Mouse (Mus musculus): ENCODE results near the gene Gm19668. TPM values are rescaled to one million over a fixed set of nuclear protein-coding genes. Genes with fewer than 3 reads are reported as not detected.
"Not testable (repeated sequence)": the region's sequence is repeated elsewhere in the genome, so short reads cannot be mapped to it uniquely, and the experiment has no call there.

Gene Gm19668
- polyA plus RNA-seq, 2 experiments: not detected

DNA sequence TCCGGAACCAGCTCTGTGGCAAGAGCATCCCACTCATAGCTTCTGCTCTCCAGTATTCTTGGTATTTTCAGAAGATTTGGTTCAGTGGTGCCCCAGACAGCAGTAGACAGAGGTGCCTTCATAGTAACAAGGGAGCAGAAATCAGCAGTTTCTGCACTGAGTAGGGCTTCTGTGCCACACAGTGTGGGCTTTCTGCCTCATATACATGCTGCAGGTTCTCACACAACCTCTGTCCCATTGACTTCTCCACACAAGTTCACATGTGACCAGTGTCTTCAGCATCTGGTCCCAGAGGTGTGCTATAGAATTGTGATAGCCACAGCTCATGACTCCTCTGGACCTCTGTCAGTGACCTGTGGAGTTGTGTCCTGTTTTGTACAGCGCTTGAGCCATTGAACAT is 10.3 kb downstream of the Gm19668 start:
- H3K27me3 ChIP-seq (ENCODE audit: control insufficient read depth, insufficient read depth, low read length): no peaks in the 10 kb centered on the region
- WGBS: 69% methylated on average over 2 of the region's 2 CpGs
- H3K4me3 ChIP-seq (replicated peaks; ENCODE audit: low read length): no peak overlapping the region
- no peak overlapping the region for H3K9ac ChIP-seq (ENCODE audit: low read depth, low read length, severe bottlenecking)
- TF ChIP-seq POLR2A (IDR thresholded peaks at IDR 0.05; ENCODE audit: borderline replicate concordance, extremely low read depth, insufficient read depth, insufficient read length): no peak
- H3K36me3 ChIP-seq (ENCODE audit: control insufficient read depth, insufficient read depth, low read length): no peaks in the 10 kb centered on the region
- no peaks in the 10 kb centered on the region for H3K9me3 ChIP-seq (ENCODE audit: control insufficient read depth, low read length)
- ATAC-seq (ENCODE audit: low FRiP score, low read depth) (no peak), DNase-seq (ENCODE audit: low spot score) (no peak)
- H3K4me2 ChIP-seq (replicated peaks; ENCODE audit: low read depth, low read length, severe bottlenecking): no peak overlapping the region
- no peaks in the 10 kb centered on the region for H3K4me1 ChIP-seq (ENCODE audit: control insufficient read depth, insufficient read depth, low read length)
- no peak overlapping the region for H3K27ac ChIP-seq (replicated peaks; ENCODE audit: low read depth, low read length)

DNA sequence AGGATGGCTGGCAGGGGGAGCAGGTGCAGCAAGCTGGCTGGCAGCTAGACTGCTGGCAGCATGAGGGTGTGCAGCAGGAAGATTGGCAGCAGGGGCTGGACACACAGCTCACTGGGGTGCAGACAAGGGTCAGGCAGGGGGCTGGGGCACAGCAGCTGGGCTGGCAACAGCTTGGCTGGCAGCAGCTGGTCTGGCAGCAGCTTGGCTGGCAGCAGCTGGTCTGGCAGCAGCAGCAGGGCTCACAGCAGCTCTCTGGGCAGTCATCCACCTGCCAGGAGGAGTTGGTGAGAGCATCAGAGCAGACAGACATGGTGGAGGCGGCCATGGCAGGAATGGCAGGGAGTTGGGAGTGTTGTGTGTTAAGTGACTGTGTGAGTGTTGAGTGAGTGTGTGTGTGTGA is 11.1 kb downstream of the Gm19668 start, which contains the start of gene Gm7137:
TSS of gene Gm7137 (minus strand) at position 325 of the 400 bp plus-strand sequence.
- WGBS: no CpG with 5 or more reads among the region's 1 CpGs
- not testable (repeated sequence) for H3K36me3 ChIP-seq (ENCODE audit: control insufficient read depth, insufficient read depth, low read length); H3K9me3 ChIP-seq (ENCODE audit: control insufficient read depth, low read length); H3K27ac ChIP-seq (replicated peaks; ENCODE audit: low read depth, low read length); DNase-seq (ENCODE audit: low spot score); H3K4me2 ChIP-seq (replicated peaks; ENCODE audit: low read depth, low read length, severe bottlenecking); H3K4me1 ChIP-seq (ENCODE audit: control insufficient read depth, insufficient read depth, low read length); ATAC-seq (ENCODE audit: low FRiP score, low read depth); H3K4me3 ChIP-seq (replicated peaks; ENCODE audit: low read length); H3K9ac ChIP-seq (ENCODE audit: low read depth, low read length, severe bottlenecking); H3K27me3 ChIP-seq (ENCODE audit: control insufficient read depth, insufficient read depth, low read length)

DNA sequence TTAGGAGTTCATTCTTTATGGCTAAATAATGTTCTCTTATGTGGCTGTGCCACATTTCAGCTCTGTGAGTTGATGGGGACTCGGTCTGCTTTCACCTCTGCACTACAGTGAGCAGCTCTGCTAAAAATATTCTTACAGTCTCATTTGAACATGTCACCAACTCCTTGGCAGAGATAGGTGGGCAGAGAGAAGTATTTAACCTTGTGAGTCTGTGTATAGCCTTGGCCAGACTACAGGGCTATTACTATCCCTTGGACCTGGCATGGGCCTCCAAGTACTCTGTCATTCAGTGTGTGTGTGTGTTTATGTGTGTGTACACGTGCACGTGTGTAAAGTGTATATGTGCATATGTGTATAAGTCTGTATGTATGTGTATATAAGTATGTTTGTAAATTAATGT is 15.5 kb downstream of the Gm19668 start:
- not testable (repeated sequence) for DNase-seq (ENCODE audit: low spot score); H3K36me3 ChIP-seq (ENCODE audit: control insufficient read depth, insufficient read depth, low read length); H3K4me3 ChIP-seq (replicated peaks; ENCODE audit: low read length); H3K27me3 ChIP-seq (ENCODE audit: control insufficient read depth, insufficient read depth, low read length); H3K4me2 ChIP-seq (replicated peaks; ENCODE audit: low read depth, low read length, severe bottlenecking); H3K9ac ChIP-seq (ENCODE audit: low read depth, low read length, severe bottlenecking); H3K4me1 ChIP-seq (ENCODE audit: control insufficient read depth, insufficient read depth, low read length); H3K27ac ChIP-seq (replicated peaks; ENCODE audit: low read depth, low read length); H3K9me3 ChIP-seq (ENCODE audit: control insufficient read depth, low read length); ATAC-seq (ENCODE audit: low FRiP score, low read depth)
- 100% methylated on average over 1 of the region's 3 CpGs for WGBS

DNA sequence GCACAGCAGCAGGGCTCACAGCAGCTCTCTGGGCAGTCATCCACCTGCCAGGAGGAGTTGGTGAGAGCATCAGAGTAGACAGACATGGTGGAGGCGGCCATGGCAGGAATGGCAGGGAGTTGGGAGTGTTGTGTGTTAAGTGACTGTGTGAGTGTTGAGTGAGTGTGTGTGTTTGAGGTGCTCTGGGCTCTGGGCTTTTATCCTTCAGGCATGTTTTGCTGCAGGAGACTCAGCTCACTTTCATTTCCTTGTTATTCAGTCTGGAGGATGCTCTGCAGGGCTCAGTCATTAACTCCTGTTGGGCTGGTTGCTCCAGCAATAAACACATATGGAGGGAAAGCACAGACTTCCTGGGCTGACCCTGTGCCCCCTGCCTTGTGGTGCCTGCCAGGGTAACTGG is 16.5 kb downstream of the Gm19668 start, which contains the start of gene Gm3250:
TSS of gene Gm3250 (minus strand) at position 101 of the 400 bp plus-strand sequence.
- H3K4me3 ChIP-seq (replicated peaks; ENCODE audit: low read length); H3K27me3 ChIP-seq (ENCODE audit: control insufficient read depth, insufficient read depth, low read length); H3K9me3 ChIP-seq (ENCODE audit: control insufficient read depth, low read length); H3K9ac ChIP-seq (ENCODE audit: low read depth, low read length, severe bottlenecking); H3K36me3 ChIP-seq (ENCODE audit: control insufficient read depth, insufficient read depth, low read length); H3K27ac ChIP-seq (replicated peaks; ENCODE audit: low read depth, low read length); DNase-seq (ENCODE audit: low spot score); H3K4me2 ChIP-seq (replicated peaks; ENCODE audit: low read depth, low read length, severe bottlenecking); H3K4me1 ChIP-seq (ENCODE audit: control insufficient read depth, insufficient read depth, low read length); ATAC-seq (ENCODE audit: low FRiP score, low read depth): not testable (repeated sequence)
- no CpG with 5 or more reads among the region's 1 CpGs for WGBS

DNA sequence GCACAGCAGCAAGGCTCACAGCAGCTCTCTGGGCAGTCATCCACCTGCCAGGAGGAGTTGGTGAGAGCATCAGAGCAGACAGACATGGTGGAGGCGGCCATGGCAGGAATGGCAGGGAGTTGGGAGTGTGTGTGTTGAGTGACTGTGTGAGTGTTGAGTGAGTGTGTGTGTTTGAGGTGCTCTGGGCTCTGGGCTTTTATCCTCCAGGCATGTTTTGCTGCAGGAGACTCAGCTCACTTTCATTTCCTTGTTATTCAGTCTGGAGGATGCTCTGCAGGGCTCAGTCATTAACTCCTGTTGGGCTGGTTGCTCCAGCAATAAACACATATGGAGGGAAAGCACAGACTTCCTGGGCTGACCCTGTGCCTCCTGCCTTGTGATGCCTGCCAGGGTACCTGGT is 22.1 kb downstream of the Gm19668 start, which contains the start of gene Gm7138:
TSS of gene Gm7138 (minus strand) at position 101 of the 400 bp plus-strand sequence.
- not testable (repeated sequence) for DNase-seq (ENCODE audit: low spot score); H3K4me1 ChIP-seq (ENCODE audit: control insufficient read depth, insufficient read depth, low read length); ATAC-seq (ENCODE audit: low FRiP score, low read depth); H3K4me3 ChIP-seq (replicated peaks; ENCODE audit: low read length); H3K36me3 ChIP-seq (ENCODE audit: control insufficient read depth, insufficient read depth, low read length); H3K9me3 ChIP-seq (ENCODE audit: control insufficient read depth, low read length); H3K9ac ChIP-seq (ENCODE audit: low read depth, low read length, severe bottlenecking); H3K4me2 ChIP-seq (replicated peaks; ENCODE audit: low read depth, low read length, severe bottlenecking); H3K27ac ChIP-seq (replicated peaks; ENCODE audit: low read depth, low read length); H3K27me3 ChIP-seq (ENCODE audit: control insufficient read depth, insufficient read depth, low read length)
- WGBS: 25% methylated on average over 1 of the region's 1 CpGs

DNA sequence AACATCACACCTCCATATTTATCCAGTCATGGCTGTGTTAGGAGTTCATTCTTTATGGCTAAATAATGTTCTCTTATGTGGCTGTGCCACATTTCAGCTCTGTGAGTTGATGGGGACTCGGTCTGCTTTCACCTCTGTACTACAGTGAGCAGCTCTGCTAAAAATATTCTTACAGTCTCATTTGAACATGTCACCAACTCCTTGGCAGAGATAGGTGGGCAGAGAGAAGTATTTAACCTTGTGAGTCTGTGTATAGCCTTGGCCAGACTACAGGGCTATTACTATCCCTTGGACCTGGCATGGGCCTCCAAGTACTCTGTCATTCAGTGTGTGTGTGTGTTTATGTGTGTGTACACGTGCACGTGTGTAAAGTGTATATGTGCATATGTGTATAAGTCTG is 26.8 kb downstream of the Gm19668 start:
- not testable (repeated sequence) for H3K4me3 ChIP-seq (replicated peaks; ENCODE audit: low read length); H3K4me2 ChIP-seq (replicated peaks; ENCODE audit: low read depth, low read length, severe bottlenecking); H3K9ac ChIP-seq (ENCODE audit: low read depth, low read length, severe bottlenecking); H3K9me3 ChIP-seq (ENCODE audit: control insufficient read depth, low read length); DNase-seq (ENCODE audit: low spot score); H3K4me1 ChIP-seq (ENCODE audit: control insufficient read depth, insufficient read depth, low read length); H3K27me3 ChIP-seq (ENCODE audit: control insufficient read depth, insufficient read depth, low read length); H3K36me3 ChIP-seq (ENCODE audit: control insufficient read depth, insufficient read depth, low read length); H3K27ac ChIP-seq (replicated peaks; ENCODE audit: low read depth, low read length); ATAC-seq (ENCODE audit: low FRiP score, low read depth)
- 86% methylated on average over 1 of the region's 3 CpGs for WGBS

DNA sequence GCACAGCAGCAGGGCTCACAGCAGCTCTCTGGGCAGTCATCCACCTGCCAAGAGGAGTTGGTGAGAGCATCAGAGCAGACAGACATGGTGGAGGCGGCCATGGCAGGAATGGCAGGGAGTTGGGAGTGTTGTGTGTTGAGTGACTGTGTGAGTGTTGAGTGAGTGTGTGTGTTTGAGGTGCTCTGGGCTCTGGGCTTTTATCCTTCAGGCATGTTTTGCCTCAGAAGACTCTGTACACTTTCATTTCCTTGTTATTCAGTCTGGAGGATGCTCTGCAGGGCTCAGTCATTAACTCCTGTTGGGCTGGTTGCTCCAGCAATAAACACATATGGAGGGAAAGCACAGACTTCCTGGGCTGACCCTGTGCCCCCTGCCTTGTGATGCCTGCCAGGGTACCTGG is 27.7 kb downstream of the Gm19668 start, which contains the start of gene Gm3238:
TSS of gene Gm3238 (minus strand) at position 101 of the 400 bp plus-strand sequence.
- not testable (repeated sequence) for H3K4me3 ChIP-seq (replicated peaks; ENCODE audit: low read length); H3K27ac ChIP-seq (replicated peaks; ENCODE audit: low read depth, low read length); H3K4me1 ChIP-seq (ENCODE audit: control insufficient read depth, insufficient read depth, low read length); H3K9ac ChIP-seq (ENCODE audit: low read depth, low read length, severe bottlenecking); ATAC-seq (ENCODE audit: low FRiP score, low read depth); H3K4me2 ChIP-seq (replicated peaks; ENCODE audit: low read depth, low read length, severe bottlenecking); H3K27me3 ChIP-seq (ENCODE audit: control insufficient read depth, insufficient read depth, low read length); H3K9me3 ChIP-seq (ENCODE audit: control insufficient read depth, low read length); DNase-seq (ENCODE audit: low spot score); H3K36me3 ChIP-seq (ENCODE audit: control insufficient read depth, insufficient read depth, low read length)
- no CpG with 5 or more reads among the region's 1 CpGs for WGBS

Data from limb, embryonic 14.5 days (tissue).